Mouse (Mus musculus) left cerebral cortex, postnatal 4 days (tissue): ENCODE measurements at regions not wholly inside any gene's neighbourhood (a gene's known extent, or its start where the extent isn't known, plus 50 kb on each side); places are given as distances from the start of the nearest gene placed in this dataset.

Source experiments
- DNase-seq: peaks from one replicate; pipeline ENCODE4 v3.0.0-alpha.2; 2022
- intact Hi-C: fragments of 180-260 bp; cut with DNase I; formaldehyde crosslinking; loops from one replicate; pipeline ENCODE4 v1.15.1; 2025

GRCm38 (mm10) chr12:45443512-45444190 lies 369.1 kb upstream of the Stxbp6 start:
- intact Hi-C loops: no loop called here

GRCm38 (mm10) chr12:45442474-45442873 lies 368.0 kb upstream of the Stxbp6 start:
- intact Hi-C loops: no loop called here

More at GRCm38 (mm10) chr12:45443512-45444190, 369.1 kb upstream of the Stxbp6 start:
- no peak for DNase-seq

DNA sequence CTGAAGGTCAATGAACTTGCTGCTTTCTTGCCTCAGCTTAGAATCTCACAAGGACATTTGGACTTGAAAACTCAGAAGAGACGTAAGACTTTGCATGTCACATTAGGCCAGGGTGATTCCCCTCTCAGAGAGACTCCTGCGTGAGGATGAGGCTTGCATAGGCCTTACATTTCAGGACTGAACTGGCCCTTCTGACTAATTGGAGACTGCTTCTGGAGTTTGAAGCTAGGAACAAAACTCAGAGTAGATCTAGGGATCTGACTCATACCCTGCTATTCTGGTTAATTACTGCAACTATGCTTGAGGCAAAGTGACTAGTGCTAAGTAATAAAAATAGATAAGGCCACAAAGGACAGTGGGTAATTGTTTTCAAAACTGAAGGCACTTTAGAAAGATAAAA lies 365.2 kb upstream of the Stxbp6 start:
- DNase-seq: no peak
- intact Hi-C loops: no loop called here

More at GRCm38 (mm10) chr12:45442474-45442873, 368.0 kb upstream of the Stxbp6 start:
- DNase-seq: no peak

DNA sequence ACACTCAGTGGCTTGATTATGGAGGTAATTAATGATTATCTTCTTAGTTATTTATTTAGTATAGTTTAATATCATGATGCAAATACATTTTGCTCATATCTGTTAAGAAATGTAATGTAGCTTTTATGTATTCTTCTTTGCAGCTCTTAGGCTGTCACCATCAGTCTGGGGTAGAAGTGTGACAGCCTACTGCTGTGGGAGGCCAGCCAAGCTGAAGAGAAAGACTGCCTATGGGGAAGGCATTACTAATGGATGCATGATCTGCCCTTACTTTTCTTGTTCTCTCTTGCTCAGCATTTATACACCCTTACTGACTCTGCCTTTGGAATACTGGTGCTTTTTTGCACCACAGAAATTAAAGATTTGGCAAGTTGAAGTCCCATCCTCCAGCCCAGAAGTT lies 362.8 kb upstream of the Stxbp6 start:
- intact Hi-C loops: no loop called here
- DNase-seq: peak; percentile 23

DNA sequence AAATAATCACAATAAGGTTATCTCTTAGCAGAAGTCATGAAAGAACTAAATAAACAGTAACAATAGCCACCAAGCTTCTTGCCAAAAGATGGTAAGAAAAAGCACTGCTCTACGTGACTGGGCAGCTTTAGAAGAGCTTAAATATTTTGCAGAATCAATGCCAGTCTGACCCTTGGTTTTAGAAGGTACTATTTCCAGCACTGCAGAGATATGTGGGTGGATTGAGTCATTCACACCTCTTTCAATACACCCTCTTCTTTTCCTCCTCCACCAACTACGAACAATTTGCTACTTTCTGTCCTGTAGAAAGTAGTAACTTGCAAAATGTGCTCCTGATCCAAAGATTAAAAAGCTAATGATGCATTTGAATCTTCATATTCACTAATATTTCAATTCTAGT lies 324.9 kb upstream of the Stxbp6 start:
- intact Hi-C loops: no loop called here
- DNase-seq: no peak

GRCm38 (mm10) chr12:45384864-45385263 lies 310.4 kb upstream of the Stxbp6 start:
- DNase-seq: no peak

More at GRCm38 (mm10) chr12:45384864-45385263, 310.4 kb upstream of the Stxbp6 start:
- intact Hi-C loops: loop anchor here (5.0 to 10.0 kb wide), 2 partner anchors 710 to 783 kb away; no protein-coding TSS in a partner anchor
